ENCODE assay signal across 17 mouse cellular contexts in the genomic region with DNA sequence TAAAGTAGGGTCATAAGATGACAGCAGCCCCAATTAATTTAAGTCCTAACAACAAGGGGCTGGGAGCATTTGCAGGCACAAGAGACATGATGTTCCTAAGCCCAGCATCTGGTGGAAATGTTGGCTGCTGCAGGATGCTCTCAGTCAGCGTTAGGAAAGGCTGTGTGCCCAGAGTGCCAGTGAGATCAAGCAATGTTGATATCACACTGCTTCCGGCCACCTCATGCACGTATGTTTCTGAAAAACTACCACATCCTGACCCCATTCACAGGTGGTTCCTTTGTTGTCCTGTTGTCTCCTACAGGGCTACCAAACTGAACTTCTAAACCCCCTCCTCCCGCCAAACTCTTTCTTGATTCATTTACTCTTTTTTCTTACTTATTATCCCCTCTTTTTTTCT. TPM values are rescaled to one million over a fixed set of nuclear protein-coding genes. Genes with fewer than 3 reads are reported as not detected.
DNase-seq lines count a peak whose midpoint lies in the region; ATAC-seq and TF ChIP-seq lines count a peak whose summit lies in the region.
"Had no signal": no experiment of that assay in that cellular context is flagged by ENCODE, and none has a peak within 500 bp of the region (broad histone marks: within the 10 kb centered on the region; RNA-seq: fewer than 3 reads in every experiment).

No protein-coding gene starts in this region.

- TF ChIP-seq CTCF in spleen, adult 2 months (IDR thresholded peaks at IDR 0.05; ENCODE audit: extremely low read depth, insufficient read depth, insufficient read length, insufficient replicate concordance): no peak
- TF ChIP-seq CTCF in stomach, postnatal 0 days (IDR thresholded peaks at IDR 0.05; ENCODE audit: low read depth): no peak

- 16% methylated on average over 4 of the region's 4 CpGs for WGBS in spleen, adult 2 months
- WGBS in stomach, postnatal 0 days: 49% methylated on average over 4 of the region's 4 CpGs

- no peak overlapping the region for H3K4me2 ChIP-seq in stomach, postnatal 0 days (replicated peaks; ENCODE audit: low read depth)
- H3K4me2 ChIP-seq: heart, embryonic 11.5 days; hindbrain, embryonic 15.5 days; limb, embryonic 13.5 days; midbrain, embryonic 12.5 days; neural tube, embryonic 13.5 days had no signal

- no peaks in the 10 kb centered on the region for H3K9me3 ChIP-seq in stomach, postnatal 0 days (ENCODE audit: control insufficient read depth, low read length)
- H3K9me3 ChIP-seq: embryonic facial prominence, embryonic 10.5 days; hindbrain, embryonic 15.5 days; limb, embryonic 13.5 days; midbrain, embryonic 12.5 days; neural tube, embryonic 13.5 days had no signal

- no peak for TF ChIP-seq EP300 in stomach, postnatal 0 days (optimal IDR thresholded peaks at IDR 0.05)

- no peak for TF ChIP-seq POLR2A in spleen, adult 2 months (IDR thresholded peaks at IDR 0.05; ENCODE audit: low read depth, low read length)

- H3K4me1 ChIP-seq in spleen, adult 2 months (ENCODE audit: control insufficient read depth, insufficient read depth, insufficient read length): no peaks in the 10 kb centered on the region
- no peaks in the 10 kb centered on the region for H3K4me1 ChIP-seq in stomach, postnatal 0 days (replicated peaks; ENCODE audit: control insufficient read depth, insufficient read depth)
- H3K4me1 ChIP-seq: embryonic facial prominence, embryonic 10.5 days; hindbrain, embryonic 15.5 days; limb, embryonic 13.5 days; midbrain, embryonic 12.5 days; neural tube, embryonic 13.5 days had no signal

- peak; percentile 78 for ATAC-seq in monocyte, adult 5-6 weeks (replicated peaks; ENCODE audit: insufficient number of reproducible peaks, low FRiP score, low TSS enrichment, poor library complexity, severe bottlenecking)
- no peak for ATAC-seq in stomach, postnatal 0 days (ENCODE audit: low FRiP score, low TSS enrichment)

- H3K9ac ChIP-seq in stomach, postnatal 0 days (ENCODE audit: low read length): no peak overlapping the region
- H3K9ac ChIP-seq: hindbrain, embryonic 15.5 days; limb, embryonic 13.5 days; midbrain, embryonic 12.5 days; neural tube, embryonic 13.5 days had no signal

- no peaks in the 10 kb centered on the region for H3K27me3 ChIP-seq in spleen, adult 2 months (ENCODE audit: control insufficient read depth, insufficient read depth, low read length)
- H3K27me3 ChIP-seq in stomach, postnatal 0 days (ENCODE audit: control insufficient read depth, insufficient read depth, low read length): no peaks in the 10 kb centered on the region
- H3K27me3 ChIP-seq: hindbrain, embryonic 15.5 days; limb, embryonic 13.5 days; midbrain, embryonic 12.5 days; neural tube, embryonic 13.5 days had no signal

- peak overlapping the region; percentile 62; the same call in 1 of the 2 replicates for H3K27ac ChIP-seq in spleen, adult 2 months (ENCODE audit: insufficient read depth, low read length)
- H3K27ac ChIP-seq in stomach, postnatal 0 days (replicated peaks): no peak overlapping the region
- H3K27ac ChIP-seq: embryonic facial prominence, embryonic 10.5 days; hindbrain, embryonic 15.5 days; limb, embryonic 13.5 days; midbrain, embryonic 12.5 days; neural tube, embryonic 13.5 days had no signal

- H3K4me3 ChIP-seq in spleen, adult 2 months (ENCODE audit: extremely low read depth, insufficient read depth, insufficient read length): no peak overlapping the region
- H3K4me3 ChIP-seq in stomach, postnatal 0 days (ENCODE audit: low read depth, low read length): no peak overlapping the region
- H3K4me3 ChIP-seq: embryonic facial prominence, embryonic 10.5 days; hindbrain, embryonic 15.5 days; limb, embryonic 13.5 days; midbrain, embryonic 12.5 days; neural tube, embryonic 13.5 days had no signal

- intact Hi-C loops in gastrocnemius, postnatal 14 days (cut with DNase I; ENCODE audit: low total_unique reads): no loop called here

- DNase-seq in gastrocnemius, postnatal 25 days: peak; percentile 30
- no peak for DNase-seq in gastrocnemius, postnatal 14 days
- DNase-seq in spleen, adult 2 months (ENCODE audit: low read depth in 1 of 2, low spot score in 2 of 2): peak; percentile 36 to 64
- DNase-seq in spleen, postnatal 4 days (ENCODE audit: low spot score in 2 of 2): no peak
- peak; percentile 75 to 84 for DNase-seq in thymus, postnatal 36 days
- no peak for DNase-seq in stomach, postnatal 0 days (ENCODE audit: low spot score)
- DNase-seq in kidney, postnatal 25 days: no peak
- DNase-seq: cerebellum, adult 9-10 months; layer of hippocampus, postnatal 36 days; lung, adult 18-20 months had no signal

- H3K36me3 ChIP-seq in spleen, adult 2 months (ENCODE audit: control insufficient read depth, insufficient read depth, low read length): no peaks in the 10 kb centered on the region
- no peaks in the 10 kb centered on the region for H3K36me3 ChIP-seq in stomach, postnatal 0 days (ENCODE audit: control insufficient read depth, insufficient read depth, low read length)
- H3K36me3 ChIP-seq: embryonic facial prominence, embryonic 10.5 days; hindbrain, embryonic 15.5 days; limb, embryonic 13.5 days; midbrain, embryonic 12.5 days; neural tube, embryonic 13.5 days had no signal

RNA-seq across cellular contexts. Expression of gene Lyst, which starts 25.7 kb away (rescaled TPM):
- total RNA-seq in gastrocnemius, postnatal 25 days (2021): 1 to 10 TPM; 4.1 to 5.9 TPM
- 1 to 10 TPM; 4.4 to 7.5 TPM for total RNA-seq in gastrocnemius, postnatal 14 days (2021)
- polyA plus RNA-seq in spleen, adult 2 months (2012; rRNA removed): 11.3 and 13.2 TPM in 2 replicates
- 73.5 to 115 TPM (median 113 TPM) in 3 replicates for total RNA-seq in monocyte, adult 5-6 weeks (2017)
- polyA plus RNA-seq in stomach, postnatal 0 days (2015; fragmentation: Nextera tagmentation; extraction: Ambion mirVana): 2.0 and 2.6 TPM in 2 replicates

Comparison
In these comparisons a context has a peak if more than half of its experiments do, and no peak if none do; other contexts are left out.
1. DNase-seq: peak in gastrocnemius, postnatal 25 days (single experiment), spleen, adult 2 months (2 of 2) and thymus, postnatal 36 days (2 of 2); none in gastrocnemius, postnatal 14 days (single experiment), spleen, postnatal 4 days (0 of 2), stomach, postnatal 0 days (single experiment) and kidney, postnatal 25 days (0 of 2).